Mouse (Mus musculus) midbrain, embryonic 14.5 days (tissue): ENCODE results near the gene Nrcam. TPM values are rescaled to one million over a fixed set of nuclear protein-coding genes. Genes with fewer than 3 reads are reported as not detected.

ENCODE experiments used
- ATAC-seq: fragments of 200-750 bp; cut with Nextera tagmentation; 2 replicates; pipeline ENCODE4 v1.8.0; 2017; ENCODE audit warnings: moderate number of reproducible peaks, moderate library complexity; ENCODE audit not compliant: low FRiP score, low TSS enrichment
- DNase-seq: peaks from one replicate; pipeline ENCODE4 v3.0.0-alpha.2; 2015
- H3K27ac ChIP-seq: fragments of 300-500 bp; sonication (generic); replicated peaks from 2 replicates; pipeline ENCODE4 v1.5.1; 2014; ENCODE audit warnings: mild to moderate bottlenecking, low read depth, low read length, moderate library complexity
- H3K27me3 ChIP-seq: fragments of 300-500 bp; sonication (generic); 2 replicates; pipeline ENCODE4 v1.6.1; 2014; ENCODE audit warnings: low read length, control low read depth, mixed read lengths; ENCODE audit not compliant: control insufficient read depth, insufficient read depth
- H3K36me3 ChIP-seq: fragments of 300-500 bp; sonication (generic); 2 replicates; pipeline ENCODE4 v1.6.1; 2014; ENCODE audit warnings: low read length, control low read depth; ENCODE audit not compliant: control insufficient read depth, insufficient read depth
- H3K4me1 ChIP-seq: fragments of 300-500 bp; sonication (generic); 2 replicates; pipeline ENCODE4 v1.6.1; 2014; ENCODE audit warnings: mild to moderate bottlenecking, antibody characterized with exemption, low read length, control low read depth; ENCODE audit not compliant: control insufficient read depth, insufficient read depth
- H3K4me2 ChIP-seq: fragments of 300-500 bp; sonication (generic); 2 replicates; pipeline ENCODE4 v1.6.1; 2014; ENCODE audit warnings: mild to moderate bottlenecking, low read length, moderate library complexity
- H3K4me3 ChIP-seq: fragments of 300-500 bp; sonication (generic); replicated peaks from 2 replicates; pipeline ENCODE4 v1.5.1; 2014; ENCODE audit warnings: low read depth, low read length
- H3K9ac ChIP-seq: fragments of 300-500 bp; sonication (generic); replicated peaks from 2 replicates; pipeline ENCODE4 v1.6.1; 2014; ENCODE audit warnings: mild to moderate bottlenecking, low read length, moderate library complexity
- H3K9me3 ChIP-seq: fragments of 300-500 bp; sonication (generic); 2 replicates; pipeline ENCODE4 v1.6.1; 2016; ENCODE audit warnings: low read length, control low read depth, mixed read lengths; ENCODE audit not compliant: control insufficient read depth
- WGBS: fragments of 180-500 bp; shearing (Covaris S2); extraction: QIAGEN DNeasy Blood & Tissue Kit; methylation state at CpG from one replicate; pipeline ENCODE4 v1.1.7; 2014; 5-methylcytosine and 5-hydroxymethylcytosine counted together
- polyA plus RNA-seq: library from polyadenylated mRNA; unstranded; fragments of >200 nt; fragmentation: Nextera tagmentation; extraction: Ambion mirVana; gene quantifications from 2 replicates; pipeline ENCODE4 v1.2.1, GENCODE M21; 2014

Gene Nrcam
- polyA plus RNA-seq, 1 experiment from 2014 or later, result 198 TPM

DNA sequence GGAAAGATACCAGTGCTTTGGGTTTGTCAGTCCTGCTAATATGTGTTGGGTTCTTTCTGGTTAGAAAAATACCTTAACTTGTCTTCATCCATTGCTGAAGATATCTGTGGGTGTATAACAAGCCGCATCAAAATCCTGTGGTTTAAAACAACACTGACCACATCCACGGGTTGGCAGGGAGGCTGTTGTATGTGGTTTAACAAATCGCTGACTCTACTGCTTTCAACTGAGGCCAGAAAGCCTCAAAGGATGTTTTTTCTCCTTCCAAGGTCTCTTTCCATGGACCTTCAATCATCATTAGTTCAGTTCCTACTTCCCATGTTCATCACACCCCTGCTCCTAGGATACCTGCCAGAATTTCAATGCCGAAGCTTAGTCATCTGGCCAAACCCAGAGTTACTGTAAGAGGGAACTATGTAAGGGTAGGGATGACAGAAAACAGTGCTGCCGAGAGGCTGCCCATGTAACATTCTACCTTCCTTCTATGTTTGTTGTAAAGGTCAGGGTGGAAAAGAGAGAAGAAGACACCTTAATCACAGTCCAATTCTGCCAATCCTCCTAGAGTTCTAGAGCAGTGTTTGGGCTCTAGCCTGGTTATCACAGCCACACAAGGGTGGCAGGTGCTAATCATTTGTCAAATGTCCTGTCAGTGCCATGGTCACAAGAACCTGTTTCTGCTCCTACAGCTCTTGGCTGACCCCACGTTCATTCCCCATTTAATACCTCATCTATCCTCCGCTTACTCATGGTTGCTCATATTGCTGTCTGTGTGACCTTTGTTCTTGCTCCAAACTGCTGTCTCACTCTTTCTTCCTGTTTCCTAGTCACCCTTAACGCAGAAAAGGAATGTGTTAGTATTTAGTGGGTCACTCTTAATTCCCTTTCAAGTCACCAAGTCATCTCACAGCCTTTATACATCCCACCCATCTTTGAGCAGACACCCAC lies 196.2 kb downstream of the Nrcam start:
- no peak for DNase-seq

DNA sequence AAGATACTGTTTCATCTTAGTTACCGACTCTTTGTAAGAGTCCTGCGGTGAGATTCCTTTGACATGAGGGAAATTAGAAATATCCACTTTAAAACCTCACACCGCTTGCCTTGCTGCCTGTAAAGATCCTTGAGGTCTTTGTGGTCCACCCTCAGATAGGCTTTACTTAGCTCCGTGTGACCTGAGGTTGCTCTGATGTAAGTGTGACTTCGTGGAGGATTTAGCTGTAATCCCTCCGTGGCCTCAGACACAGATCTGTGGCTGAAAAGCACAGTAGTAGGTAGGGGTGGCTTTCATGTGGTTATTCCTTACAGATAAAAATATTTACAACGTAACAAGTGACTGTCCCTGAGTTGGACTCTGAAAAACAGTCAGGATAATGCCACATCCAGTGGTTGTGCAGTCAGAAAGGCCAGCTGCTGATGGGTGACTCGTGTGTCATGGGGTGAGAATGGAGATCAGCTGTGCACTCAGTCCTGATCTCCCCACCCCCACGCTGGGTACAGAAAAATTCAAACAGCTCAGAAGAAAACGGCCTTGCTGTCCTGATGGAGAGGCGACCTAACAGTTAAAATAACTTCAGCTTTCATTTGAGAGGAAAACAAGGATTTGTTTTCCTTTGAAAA lies 199.8 kb downstream of the Nrcam start:
- Histone ChIP-seq H3K9ac (no peak overlapping the region), H3K4me3 (no peak overlapping the region), H3K4me1 (peaks cover 23% of the 10 kb centered on the region), H3K9me3 (no peaks in the 10 kb centered on the region), H3K4me2 (no peak overlapping the region), H3K27ac (no peak overlapping the region), H3K36me3 (no peaks in the 10 kb centered on the region), H3K27me3 (no peaks in the 10 kb centered on the region)
- 32% methylated on average over 11 of the region's 11 CpGs for WGBS
- DNase-seq (no peak), ATAC-seq (no peak)

More for the DNA sequence above, 196.2 kb downstream of the Nrcam start:
- 82% methylated on average over 8 of the region's 8 CpGs for WGBS
- Histone ChIP-seq H3K9ac (no peak overlapping the region), H3K4me2 (no peak overlapping the region), H3K27me3 (no peaks in the 10 kb centered on the region), H3K27ac (no peak overlapping the region), H3K9me3 (no peaks in the 10 kb centered on the region), H3K4me3 (no peak overlapping the region), H3K36me3 (no peaks in the 10 kb centered on the region), H3K4me1 (peaks cover 7% of the 10 kb centered on the region; the same call in 1 of the 2 replicates)
- no peak for ATAC-seq

DNA sequence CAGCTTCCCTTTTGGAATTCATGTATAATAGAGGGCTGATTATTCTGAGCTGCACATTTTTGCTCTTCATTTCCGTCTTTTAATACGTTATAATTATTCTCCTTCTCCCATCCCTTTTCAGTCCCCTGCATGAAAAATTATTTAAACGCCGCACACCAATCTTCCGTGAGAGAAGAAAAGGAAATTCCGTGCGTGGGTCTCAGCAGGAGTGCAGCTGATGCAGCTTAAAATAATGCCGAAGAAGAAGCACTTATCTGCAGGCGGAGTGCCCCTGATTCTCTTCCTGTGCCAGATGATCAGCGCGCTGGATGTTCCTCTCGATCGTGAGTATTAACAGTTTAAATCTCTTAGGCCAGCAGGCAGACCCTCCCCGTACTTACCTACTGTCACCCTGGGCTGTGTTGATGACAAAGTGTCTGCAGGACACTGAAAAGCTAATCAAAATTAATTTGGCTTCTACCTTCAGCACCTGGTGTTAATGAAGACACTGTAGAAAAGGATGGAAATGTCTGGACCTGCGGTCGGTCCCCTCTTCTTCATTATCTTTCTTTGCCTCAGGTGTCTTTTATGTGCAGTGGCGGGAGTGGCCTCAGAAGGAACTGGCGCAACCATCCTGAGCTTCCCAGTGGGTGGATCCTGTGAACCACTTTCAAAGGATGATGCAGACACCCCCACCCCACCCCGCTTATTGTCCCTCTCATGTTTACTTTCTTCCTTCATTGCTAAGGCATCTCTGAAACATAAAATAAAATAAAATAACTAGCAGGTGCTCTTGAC lies 203.8 kb downstream of the Nrcam start:
- Histone ChIP-seq H3K4me3 (0 out of 2 replicates have a peak overlapping the region, but pooled peaks have one; percentile 7), H3K9me3 (no peaks in the 10 kb centered on the region)
- ATAC-seq, result no peak

DNA sequence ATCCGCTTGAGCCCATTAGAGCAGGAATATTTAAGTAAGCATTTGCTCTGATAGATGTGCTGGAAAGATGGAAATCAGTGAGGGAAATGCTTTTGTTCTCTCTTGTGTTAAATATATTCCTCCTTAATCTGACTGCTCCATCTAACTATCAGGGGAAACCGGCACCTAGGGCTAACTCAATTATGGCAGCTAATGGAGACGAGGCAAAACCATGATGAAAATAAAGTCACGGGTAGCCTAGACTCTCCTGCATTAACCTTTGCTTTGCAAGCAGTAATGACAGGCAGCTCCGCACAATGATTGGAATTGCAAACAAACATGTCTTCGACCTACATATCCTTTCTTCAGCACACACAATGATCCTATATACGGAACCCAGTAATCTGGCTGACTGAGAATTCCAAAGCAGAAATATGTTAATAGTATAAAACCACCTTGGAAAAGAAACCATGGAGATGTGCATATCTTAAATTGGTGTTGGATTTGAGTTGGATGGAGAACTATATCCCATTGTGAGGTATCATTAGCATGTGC lies 205.5 kb downstream of the Nrcam start:
- H3K27me3 ChIP-seq, result no peaks in the 10 kb centered on the region
- H3K9ac ChIP-seq, result no peak overlapping the region
- H3K4me3 ChIP-seq, result no peak overlapping the region
- H3K4me2 ChIP-seq, result no peak overlapping the region
- H3K9me3 ChIP-seq, result no peaks in the 10 kb centered on the region
- no peak for DNase-seq
- ATAC-seq, result no peak
- H3K4me1 ChIP-seq, result peaks cover 31% of the 10 kb centered on the region
- peak overlapping the region; percentile 66 for H3K27ac ChIP-seq
- WGBS, result 45% methylated on average over 7 of the region's 7 CpGs
- 0 out of 2 replicates have a peak, but pooled peaks cover under 1% of the 10 kb centered on the region for H3K36me3 ChIP-seq

More for the DNA sequence above, 203.8 kb downstream of the Nrcam start:
- Histone ChIP-seq H3K4me2 (peak overlapping the region; percentile 45), H3K4me1 (peaks cover 38% of the 10 kb centered on the region), H3K36me3 (no peaks in the 10 kb centered on the region), H3K9ac (peak overlapping the region; percentile 42; the same call in 1 of the 2 replicates), H3K27me3 (no peaks in the 10 kb centered on the region), H3K27ac (peak overlapping the region; percentile 74)
- WGBS, result 36% methylated on average over 19 of the region's 19 CpGs
- DNase-seq, result peak; percentile 60

DNA sequence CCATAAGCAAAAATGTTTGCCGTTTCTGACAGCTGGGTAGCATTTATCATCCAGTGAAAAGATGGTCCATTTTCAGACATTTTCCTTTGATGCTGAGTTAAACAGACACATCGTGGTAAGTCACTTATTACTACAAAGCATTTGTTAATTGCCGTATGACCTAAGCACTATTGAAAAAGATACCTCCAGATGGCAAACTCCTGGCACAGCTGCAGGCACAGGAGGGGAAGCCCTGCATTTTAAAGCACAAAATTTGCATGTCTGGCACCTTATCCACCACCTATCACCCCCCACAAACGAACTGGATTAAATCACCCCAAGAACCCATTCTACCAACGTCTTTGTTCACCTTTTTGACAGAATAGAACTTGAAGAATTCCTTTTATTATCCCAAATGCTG lies 206.9 kb downstream of the Nrcam start:
- Histone ChIP-seq H3K4me3 (no peak overlapping the region), H3K4me2 (no peak overlapping the region), H3K27ac (no peak overlapping the region), H3K9me3 (no peaks in the 10 kb centered on the region), H3K9ac (no peak overlapping the region), H3K4me1 (peaks cover 31% of the 10 kb centered on the region), H3K36me3 (peaks cover 6% of the 10 kb centered on the region; the same call in 1 of the 2 replicates), H3K27me3 (no peaks in the 10 kb centered on the region)
- DNase-seq (no peak), ATAC-seq (0 out of 2 replicates have a peak, but pooled peaks have one; percentile 22)
- WGBS, result 24% methylated on average over 5 of the region's 5 CpGs

DNA sequence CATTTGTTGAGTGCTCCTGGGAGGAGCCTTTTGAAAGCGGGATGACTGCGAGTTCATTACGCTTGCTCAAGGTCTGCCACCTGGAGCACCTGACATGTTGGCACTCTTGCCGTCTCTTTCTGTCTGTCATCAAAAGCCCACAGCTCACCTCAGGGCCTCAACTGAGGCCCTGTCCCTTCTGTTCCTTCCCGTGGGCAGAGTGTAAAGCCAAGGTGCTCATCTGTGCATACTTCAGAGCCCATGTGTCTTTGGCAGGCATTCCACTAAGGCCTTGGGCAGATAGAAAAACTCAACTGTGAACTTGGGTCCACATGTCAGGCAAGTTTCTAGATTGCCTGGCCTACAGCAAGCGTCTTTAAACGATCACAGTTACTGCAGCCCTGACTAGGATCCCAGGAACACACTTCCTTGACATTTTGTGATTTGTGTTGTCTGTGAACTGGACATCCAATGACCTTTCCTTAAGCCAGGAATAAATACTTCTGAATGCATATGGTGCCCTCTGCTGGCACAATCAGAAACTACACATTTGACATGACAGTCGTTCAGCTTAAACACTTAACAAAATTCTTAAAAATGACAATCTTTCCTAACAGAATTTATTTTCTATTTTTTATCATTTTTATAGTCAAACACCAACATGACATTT lies 219.2 kb downstream of the Nrcam start:
- peak; percentile 37; the same call in 1 of the 2 replicates for ATAC-seq
- Histone ChIP-seq H3K36me3 (peaks cover 33% of the 10 kb centered on the region), H3K4me1 (0 out of 2 replicates have a peak, but pooled peaks cover 3% of the 10 kb centered on the region), H3K4me3 (no peak overlapping the region), H3K27ac (no peak overlapping the region), H3K4me2 (no peak overlapping the region), H3K9ac (no peak overlapping the region), H3K27me3 (no peaks in the 10 kb centered on the region), H3K9me3 (no peaks in the 10 kb centered on the region)
- peak; percentile 92 for DNase-seq
- 57% methylated on average over 8 of the region's 8 CpGs for WGBS

DNA sequence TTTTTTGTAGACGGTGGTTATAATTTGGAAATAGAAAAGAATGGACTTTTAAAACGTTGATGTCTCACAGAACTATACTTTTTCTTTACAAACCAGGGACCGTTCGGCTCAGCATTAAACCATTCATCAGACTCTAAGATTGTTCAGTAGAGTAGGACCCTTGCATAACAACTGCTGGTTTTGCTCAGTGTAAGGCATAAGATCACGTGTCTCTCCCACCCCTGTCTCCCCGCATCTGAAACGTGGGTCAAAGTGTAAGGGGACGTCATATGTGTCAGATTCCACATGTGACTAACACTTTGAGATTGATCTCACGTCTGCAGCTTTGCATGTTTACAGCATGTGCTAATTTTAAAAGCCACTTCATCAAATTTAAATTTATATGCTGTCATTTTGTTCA lies 219.8 kb downstream of the Nrcam start:
- ATAC-seq (no peak), DNase-seq (no peak)
- Histone ChIP-seq H3K27ac (no peak overlapping the region), H3K4me3 (no peak overlapping the region), H3K4me1 (0 out of 2 replicates have a peak, but pooled peaks cover 3% of the 10 kb centered on the region), H3K9ac (no peak overlapping the region), H3K36me3 (peaks cover 38% of the 10 kb centered on the region), H3K9me3 (no peaks in the 10 kb centered on the region), H3K27me3 (no peaks in the 10 kb centered on the region), H3K4me2 (no peak overlapping the region)
- WGBS, result 70% methylated on average over 9 of the region's 9 CpGs

DNA sequence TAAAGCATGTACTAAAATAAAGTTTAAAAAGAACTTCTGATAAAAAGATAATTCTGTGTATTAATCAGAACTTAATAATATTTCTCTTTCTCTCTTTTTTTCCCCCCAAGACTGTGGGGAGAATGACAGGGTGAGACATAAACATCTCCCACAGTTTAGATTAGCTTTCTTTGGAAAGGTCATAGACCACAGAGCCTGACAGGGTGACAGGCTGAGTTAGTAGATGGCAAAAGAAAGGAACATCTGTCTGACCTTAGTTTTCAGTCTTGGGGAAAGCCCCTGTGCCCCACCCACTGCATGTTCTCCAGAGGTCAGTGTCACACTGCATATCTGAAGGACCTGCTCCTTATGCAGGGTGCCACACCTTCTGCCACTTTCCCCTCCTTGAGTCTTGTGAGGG lies 222.9 kb downstream of the Nrcam start:
- ATAC-seq (no peak), DNase-seq (no peak)
- peaks cover 53% of the 10 kb centered on the region for H3K36me3 ChIP-seq

More for the DNA sequence above, 222.9 kb downstream of the Nrcam start:
- Histone ChIP-seq H3K9ac (no peak overlapping the region), H3K4me3 (no peak overlapping the region), H3K4me1 (no peaks in the 10 kb centered on the region), H3K4me2 (no peak overlapping the region), H3K27ac (no peak overlapping the region), H3K27me3 (no peaks in the 10 kb centered on the region), H3K9me3 (no peaks in the 10 kb centered on the region)
